Mouse (Mus musculus): ENCODE results near the gene Arhgap4.

Arhgap4 gene

GRCm38 (mm10) chrX:73921823-73922549 is at the start of gene Arhgap4, which contains the start of gene Naa10:
Gene Arhgap4, minus strand, starts transcription at chrX:73921870.
Gene Naa10, minus strand, starts transcription at chrX:73921944.
- DNase-seq (ENCODE audit: low spot score), result peak; percentile 86

DNA sequence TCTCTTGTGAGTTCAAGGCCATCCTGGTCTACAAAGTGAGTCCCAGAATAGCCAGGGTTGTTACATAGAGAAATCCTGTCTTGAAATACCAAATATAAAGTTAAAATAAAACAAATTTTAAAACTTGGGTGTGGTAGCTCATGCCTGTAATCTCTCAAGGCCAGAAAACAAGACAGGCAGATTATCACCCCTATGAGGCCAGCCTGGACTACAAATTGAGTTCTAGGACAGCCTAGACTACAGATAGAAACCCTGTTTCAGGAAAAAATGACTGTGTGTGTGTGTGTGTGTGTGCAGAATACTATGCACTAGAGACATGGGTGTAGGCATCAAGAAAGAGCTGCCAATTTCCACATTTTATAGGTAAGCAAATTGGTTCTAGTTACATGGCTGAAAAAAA is 49.1 kb upstream of the Arhgap4 start:
- no peak for DNase-seq (ENCODE audit: low spot score)

- DNase-seq (ENCODE audit: low spot score), result no peak
These were observed 48.1 kb upstream of the Arhgap4 start for GRCm38 (mm10) chrX:73969729-73970128.

- no peak for DNase-seq (ENCODE audit: low spot score)
These were observed 47.5 kb upstream of the Arhgap4 start for GRCm38 (mm10) chrX:73969167-73969566.

DNA sequence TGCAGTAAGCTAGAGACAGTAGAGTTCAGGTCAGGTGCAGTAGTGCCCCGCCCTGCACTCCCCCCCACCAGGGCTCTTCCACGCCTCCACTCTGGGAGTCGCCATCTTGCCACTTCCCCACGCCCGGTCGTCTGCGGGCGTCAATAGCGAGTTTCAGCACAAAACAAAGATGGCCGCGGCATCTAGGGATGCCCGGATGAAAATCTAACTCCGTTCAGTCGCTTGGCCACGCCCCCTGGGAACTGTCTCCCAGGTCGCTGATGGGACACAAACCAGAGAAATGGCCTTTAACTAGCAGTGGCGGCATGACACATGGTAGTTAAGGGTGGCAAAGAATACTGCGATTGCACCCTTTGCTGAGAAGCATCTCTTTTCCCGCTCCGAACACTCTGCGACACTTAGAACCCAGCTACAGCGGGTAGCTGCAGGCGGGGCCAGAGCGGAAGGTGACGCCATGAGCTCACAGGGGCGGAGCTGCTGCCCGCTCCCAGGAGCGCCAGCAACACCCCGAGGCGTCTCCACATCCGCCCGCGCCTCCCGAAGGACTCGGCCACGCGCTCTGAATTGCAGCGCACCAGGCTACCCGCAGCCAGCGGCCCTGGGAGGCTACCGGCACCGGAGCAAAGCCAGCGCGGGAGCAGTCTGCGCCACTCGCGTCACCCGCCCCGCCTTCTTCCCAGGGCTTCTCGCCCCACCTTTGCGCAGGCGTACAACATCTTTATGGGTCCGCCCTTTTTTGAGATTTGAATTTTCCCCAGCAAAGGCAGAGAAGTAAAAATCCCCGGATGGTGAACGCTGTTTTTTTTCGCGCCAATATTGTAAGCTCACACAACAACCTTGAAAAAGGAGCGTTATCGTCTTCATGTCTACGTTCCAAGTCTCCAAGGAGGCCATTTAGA is 45.8 kb upstream of the Arhgap4 start:
- DNase-seq (ENCODE audit: low spot score), result peak; percentile 92

GRCm38 (mm10) chrX:73966248-73967176 is 44.8 kb upstream of the Arhgap4 start, which contains the start of gene Hcfc1:
Gene Hcfc1, minus strand, starts transcription at chrX:73966357.
- peak; percentile 91 for DNase-seq (ENCODE audit: low spot score)

DNA sequence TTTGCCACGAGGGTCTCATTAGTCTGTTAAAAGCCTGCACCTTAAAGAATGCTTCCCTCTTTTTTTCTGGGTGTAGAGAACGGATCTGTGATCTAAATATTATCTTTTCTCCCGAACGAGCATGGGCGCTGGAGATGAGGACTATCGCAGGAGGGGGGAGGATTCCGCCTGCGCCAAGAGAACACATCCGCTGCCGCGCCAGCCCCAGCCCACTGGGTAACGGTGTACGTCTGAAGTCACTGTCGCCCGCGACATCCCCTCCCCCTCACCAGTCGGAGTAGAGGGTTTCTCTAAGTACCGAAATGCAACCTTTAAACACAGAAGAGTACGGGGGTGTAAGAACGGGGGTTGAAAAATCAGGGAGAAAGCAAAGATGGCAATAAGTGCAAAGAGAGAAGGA is 43.6 kb upstream of the Arhgap4 start:
- DNase-seq (ENCODE audit: low spot score), result peak; percentile 68

DNA sequence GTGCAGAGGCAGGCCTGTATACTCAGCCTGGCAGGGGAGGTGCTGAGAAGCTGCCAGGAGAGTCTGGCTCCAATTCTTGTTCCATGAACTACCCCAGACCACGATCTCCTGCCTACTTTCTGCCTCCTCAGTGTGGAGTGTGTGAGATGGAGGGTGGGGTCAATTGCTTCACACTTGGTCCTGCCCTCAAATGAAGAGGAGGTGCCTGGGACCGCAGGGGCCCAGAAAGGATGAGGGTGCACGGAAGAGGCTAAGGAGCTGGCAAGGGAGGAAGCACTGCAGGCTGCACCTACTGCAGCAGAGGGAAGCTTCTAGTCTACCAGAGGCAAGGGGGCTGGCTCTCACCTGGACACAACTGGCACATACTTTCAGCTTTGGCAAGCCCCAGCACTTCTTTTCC is 42.7 kb upstream of the Arhgap4 start:
- DNase-seq (ENCODE audit: low spot score), result no peak

GRCm38 (mm10) chrX:73954988-73955387 is 33.3 kb upstream of the Arhgap4 start:
- no peak for DNase-seq (ENCODE audit: low spot score)

DNA sequence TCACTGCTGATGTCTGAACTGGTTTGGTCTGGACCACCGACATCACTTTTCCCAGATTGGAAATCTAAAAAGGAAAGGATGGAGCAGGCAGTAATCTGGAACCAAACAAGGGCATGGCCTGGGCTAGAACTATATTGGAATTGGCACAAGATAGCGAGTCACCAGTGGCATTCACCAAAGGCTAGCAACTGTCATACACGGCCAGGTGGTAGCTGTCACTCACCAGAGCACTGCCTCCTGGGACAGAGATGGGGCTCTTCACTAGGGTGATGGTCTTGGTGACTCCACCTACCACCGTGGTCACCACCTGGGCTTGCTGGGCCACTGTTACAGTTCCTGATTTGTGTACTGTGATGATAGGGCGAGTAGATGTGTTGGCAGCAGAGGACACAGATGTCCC is 30.9 kb upstream of the Arhgap4 start:
- no peak for DNase-seq (ENCODE audit: low spot score)

DNA sequence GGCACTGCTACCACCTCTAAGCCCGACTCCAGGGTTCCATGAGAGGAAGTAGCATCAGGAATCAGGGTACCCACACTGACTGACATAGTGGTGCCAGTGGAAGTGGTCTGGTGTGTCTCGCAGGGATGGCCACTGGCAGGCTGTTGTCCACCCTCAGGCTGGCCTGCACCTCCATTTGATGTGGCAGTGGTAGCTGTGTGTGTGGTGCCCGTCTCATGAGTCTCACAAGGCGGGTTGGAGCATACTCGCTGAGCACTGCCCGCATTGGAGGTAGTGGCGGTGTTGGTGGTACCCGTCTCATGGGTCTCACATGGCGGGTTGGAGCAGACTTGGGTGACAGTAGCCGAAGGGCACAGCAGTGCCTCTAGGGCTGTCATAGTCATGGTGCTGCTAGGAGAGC is 27.7 kb upstream of the Arhgap4 start:
- no peak for DNase-seq (ENCODE audit: low spot score)

DNA sequence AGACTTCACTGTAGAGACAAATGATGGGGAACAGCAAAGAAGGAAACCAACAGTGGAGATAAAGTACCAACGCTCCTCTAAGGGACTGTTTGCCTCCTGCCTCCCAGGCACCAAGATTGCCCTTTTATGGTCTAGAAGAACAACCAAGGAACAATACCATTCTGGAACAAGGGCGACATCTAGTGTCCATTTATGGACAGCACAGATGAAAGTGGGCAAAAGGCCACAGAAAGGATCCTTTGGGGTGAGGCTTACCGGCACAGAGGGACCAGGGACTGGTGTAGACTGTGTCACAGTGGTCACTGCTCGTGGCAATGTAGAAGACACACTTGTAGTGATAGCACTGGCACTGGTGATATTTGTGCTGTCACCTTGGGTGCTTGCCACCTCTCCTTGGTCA is 27.0 kb upstream of the Arhgap4 start:
- DNase-seq (ENCODE audit: low spot score), result peak; percentile 62

DNA sequence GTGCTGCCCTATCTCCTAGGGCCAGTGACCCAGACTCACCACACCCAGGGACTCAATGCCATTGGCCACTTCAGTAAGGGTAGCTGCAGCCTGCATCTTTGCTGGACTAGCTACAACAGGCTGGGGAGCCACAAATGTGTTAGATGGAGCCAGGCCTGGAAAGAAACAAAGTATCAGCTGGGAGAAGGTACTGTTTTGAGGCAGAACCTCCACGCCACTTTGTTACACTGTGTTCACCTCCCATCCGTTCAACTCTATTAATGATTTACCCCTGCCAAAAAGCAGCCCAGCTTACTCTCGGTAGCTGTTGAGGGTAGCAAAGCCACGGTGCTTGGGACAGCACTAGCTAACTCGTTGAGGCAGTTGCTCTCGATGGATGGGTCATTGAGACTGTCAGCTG is 25.2 kb upstream of the Arhgap4 start:
- no peak for DNase-seq (ENCODE audit: low spot score)

DNA sequence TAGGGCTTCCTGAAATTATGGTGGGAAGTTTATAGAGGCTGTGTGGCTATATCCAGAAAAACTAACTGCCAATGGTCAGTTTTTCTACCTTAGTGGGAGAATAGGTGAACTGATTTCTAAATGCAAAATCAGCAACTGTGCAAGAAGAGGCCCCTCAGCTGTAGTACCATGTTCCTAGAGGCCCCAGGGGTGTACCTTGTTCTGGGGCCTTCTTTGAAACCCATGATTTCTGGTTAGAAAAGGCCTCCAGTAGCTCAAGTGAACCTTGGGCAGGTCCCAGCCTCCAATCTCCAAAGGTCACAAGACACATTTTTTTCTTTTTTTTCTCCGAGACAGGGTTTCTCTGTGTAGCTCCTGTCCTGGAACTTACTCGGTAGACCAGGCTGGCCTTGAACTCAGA is 20.6 kb upstream of the Arhgap4 start:
- DNase-seq (ENCODE audit: low spot score), result no peak

- DNase-seq (ENCODE audit: low spot score), result no peak
These were observed 20.2 kb upstream of the Arhgap4 start for GRCm38 (mm10) chrX:73941860-73942259.

- DNase-seq (ENCODE audit: low spot score), result no peak
These were observed 10.2 kb upstream of the Arhgap4 start for GRCm38 (mm10) chrX:73931871-73932270.

DNA sequence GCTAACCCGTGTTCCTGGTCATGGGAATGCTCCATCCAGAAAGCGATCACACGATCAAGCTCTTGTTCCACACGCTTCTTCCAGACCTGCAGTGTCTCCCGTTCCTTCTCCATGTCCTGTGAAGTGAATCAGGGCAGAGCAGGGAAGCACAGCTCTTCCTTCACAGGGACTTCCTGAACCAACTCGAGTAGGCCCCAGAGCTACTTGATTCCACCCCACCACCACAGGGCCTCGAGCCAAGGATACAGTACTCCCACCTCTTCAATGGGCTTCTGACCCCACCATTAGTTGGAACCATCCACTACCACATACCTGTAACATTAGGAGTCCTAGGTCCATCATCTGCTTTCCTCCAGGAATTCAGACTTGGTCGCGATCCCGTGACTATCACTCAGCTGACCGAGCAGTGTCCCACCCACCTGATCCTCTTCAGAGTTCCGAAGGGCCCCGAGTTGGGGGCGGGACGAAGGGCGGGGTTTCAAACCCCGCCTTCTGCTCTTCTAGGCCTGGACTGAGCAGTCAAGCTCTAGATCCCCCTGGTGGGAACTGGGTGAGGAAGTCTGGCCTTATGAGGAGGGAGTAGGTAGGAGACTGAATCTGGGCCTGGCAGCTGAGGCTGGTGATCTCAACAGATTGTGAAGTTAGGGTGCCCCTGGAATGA is 8.9 kb upstream of the Arhgap4 start, which contains the start of gene Renbp:
Gene Renbp, minus strand, starts transcription at position 449 of the 661 bp plus-strand sequence.
- DNase-seq (ENCODE audit: low spot score), result peak; percentile 58

GRCm38 (mm10) chrX:73922550-73922882 is 846 bp upstream of the Arhgap4 start:
- no peak for DNase-seq (ENCODE audit: low spot score)

GRCm38 (mm10) chrX:73921285-73921822 is 316 bp downstream of the Arhgap4 start:
- DNase-seq (ENCODE audit: low spot score), result peak; percentile 7

GRCm38 (mm10) chrX:73918631-73919030 is 3.0 kb downstream of the Arhgap4 start:
- DNase-seq (ENCODE audit: low spot score), result no peak

GRCm38 (mm10) chrX:73916945-73917344 is 4.7 kb downstream of the Arhgap4 start:
- no peak for DNase-seq (ENCODE audit: low spot score)

Measured in layer of hippocampus, adult 11-12 months (tissue).